Mouse (Mus musculus): ENCODE results near the gene Cdkl5.

Gene Cdkl5

DNA sequence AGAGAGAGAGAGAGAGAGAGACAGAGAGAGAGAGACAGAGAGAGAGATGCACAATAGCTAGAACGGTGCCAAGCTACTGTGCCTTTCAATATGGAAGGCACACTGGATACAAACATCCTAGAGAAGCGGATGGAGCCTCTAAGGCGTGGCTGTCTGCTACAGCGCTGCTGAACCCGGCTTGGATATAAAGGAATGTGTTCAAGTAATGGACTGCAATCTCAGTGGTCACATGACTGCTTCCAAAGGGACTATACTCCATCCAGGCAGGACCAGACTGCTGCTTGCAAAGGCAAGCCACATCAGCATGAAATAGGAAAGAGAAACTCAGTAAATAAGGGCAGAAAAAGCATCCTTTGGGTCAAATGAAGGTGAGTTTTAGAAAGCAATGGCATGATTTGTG is 258.9 kb downstream of the Cdkl5 start, which contains the start of gene Ppef1:
Gene Ppef1, minus strand, starts transcription at position 116 of the 400 bp plus-strand sequence.
- no peak for DNase-seq (ENCODE audit: low spot score)
